Mouse (Mus musculus) WW6 (cell line): ENCODE data around the gene Frem2.

ENCODE experiments used
- DNase-seq: peaks from one replicate; pipeline ENCODE4 v3.0.0-alpha.2; 2013; ENCODE audit warnings: low read depth, low spot score

The Frem2 gene

DNA sequence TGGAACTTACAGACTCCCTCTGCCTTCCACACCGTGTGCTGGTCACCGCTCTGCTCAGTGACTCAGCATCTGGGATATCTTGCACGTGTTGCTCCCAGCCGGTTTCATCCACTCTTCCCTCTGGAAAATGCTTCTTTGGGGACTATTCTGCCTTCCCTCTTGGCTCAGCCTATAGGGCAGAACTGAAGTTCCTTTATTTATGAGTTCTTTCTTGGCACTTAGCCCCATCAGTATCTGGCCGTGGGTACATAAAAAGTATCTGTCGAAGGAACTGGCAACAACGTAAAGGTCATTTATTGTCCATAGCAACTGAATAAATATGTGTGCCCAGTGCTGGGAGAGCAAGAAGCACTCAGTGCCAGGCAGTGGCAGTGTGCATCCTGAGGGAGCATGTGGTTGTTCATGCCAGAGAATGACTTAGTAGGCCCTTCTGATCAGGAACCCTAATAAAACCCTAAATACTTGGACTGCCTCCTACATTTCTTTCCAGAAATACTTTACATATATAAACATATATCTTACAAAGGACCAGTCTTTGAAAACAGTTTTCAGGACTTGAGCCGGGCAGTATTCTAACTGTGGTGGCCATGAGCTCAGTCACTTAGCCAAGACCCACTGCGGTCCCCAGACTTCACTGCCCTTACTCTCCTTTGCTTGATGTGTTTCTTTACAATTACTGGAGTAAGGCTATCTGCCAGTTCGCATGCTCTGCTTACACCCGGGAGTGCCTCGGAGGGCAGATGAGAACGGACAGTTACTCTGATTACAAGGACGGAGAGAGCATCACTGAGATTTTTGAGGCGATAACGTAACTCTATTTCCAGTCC lies 99.6 kb downstream of the Frem2 start:
- no peak for DNase-seq

DNA sequence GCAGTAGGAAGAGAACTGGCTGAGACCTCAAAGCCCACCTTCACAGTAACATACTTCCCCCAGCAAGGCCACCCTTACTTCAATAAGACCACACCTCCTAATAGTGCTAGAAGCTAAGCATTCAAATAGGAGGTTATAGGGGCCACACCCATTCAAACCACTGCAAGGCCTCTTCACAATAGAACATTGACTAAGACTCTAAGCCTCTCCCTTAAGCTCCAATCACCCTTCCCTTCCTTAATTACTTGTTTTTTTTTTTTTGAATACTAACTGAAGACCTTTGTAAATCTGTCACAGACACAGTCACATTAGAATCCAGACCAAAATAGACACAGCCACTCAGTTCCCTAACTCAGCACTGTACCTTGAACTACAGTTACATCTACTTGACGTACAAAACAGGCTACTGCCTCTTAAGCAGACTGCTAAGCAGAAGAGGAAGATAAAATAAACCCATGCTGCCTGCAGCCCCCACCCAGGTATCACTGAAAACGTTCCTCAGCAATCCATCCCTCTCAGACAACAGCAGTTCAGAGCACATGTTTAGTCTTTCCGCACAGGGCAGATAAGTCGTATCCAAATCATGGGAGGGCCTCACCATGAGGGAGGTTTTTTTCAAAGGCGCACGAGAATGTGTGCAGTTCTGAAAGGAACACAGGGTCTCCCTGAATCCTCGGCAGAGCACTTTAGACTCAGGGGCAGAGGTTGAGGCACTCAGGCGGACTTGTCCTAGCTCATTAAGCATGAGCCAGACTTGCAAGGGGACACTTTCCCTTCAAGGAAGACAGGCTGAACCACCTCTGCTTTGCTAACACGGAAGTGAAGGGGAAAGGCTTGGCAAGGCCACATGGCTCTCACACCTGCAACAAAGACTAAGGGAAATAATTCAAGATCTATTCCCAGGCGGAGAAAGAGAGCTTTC lies 101.9 kb downstream of the Frem2 start:
- no peak for DNase-seq

DNA sequence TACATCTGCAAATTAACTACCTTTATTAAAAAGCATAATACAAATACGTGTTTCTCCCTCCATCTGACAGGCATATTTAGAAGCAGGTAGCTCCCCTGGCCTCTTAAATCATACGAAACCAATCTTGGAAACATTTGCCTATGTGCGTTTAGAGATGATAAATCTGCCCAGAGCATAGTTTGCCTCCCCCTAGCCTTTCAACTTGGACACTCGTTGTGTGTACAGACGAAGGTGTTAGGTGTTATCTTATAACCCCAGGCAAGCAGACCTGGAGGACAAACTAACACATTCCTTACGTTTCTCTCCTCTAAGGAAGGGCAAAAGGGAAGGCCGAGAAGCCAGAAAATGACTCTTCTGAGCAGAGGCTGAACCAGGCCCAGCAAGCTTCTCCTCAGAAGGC lies 104.5 kb downstream of the Frem2 start:
- no peak for DNase-seq

DNA sequence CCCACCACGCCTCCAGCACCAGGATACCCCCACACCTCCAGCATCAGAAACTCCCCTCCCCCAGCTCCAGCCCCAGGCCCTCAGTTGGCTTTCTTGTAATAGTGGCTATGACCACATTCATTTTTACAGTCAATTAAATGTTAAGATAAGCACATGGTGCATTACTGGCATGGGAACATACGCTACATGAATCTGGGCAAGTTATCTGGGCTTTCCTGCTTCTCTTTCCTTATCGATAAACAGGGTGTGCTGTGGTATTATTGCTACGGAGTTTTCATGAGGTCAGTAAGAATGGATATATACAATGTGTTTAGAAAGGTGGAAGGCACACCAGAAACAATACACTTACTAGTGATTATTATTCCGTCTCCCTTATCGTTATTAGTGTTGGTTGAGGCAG lies 125.1 kb downstream of the Frem2 start:
- DNase-seq = no peak

DNA sequence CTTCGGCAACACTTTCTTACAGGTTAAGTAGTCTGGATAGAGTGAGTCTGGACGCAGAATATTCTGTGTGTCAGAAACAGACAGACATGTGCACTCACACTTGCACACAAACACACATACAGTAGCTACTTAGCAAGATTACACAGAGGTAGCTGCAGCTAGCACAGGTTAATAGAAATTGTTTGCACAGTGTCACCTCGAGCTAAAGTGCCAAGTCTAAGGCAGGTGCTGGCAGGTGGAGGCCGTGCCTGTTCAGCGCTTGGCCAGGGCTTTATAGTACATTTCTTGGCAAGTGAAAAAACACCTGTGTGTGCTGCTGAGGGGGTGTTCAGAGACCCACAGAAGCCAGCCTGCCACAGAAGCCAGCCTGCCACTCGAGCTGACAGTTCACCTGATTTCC lies 126.8 kb downstream of the Frem2 start:
- DNase-seq = no peak

DNA sequence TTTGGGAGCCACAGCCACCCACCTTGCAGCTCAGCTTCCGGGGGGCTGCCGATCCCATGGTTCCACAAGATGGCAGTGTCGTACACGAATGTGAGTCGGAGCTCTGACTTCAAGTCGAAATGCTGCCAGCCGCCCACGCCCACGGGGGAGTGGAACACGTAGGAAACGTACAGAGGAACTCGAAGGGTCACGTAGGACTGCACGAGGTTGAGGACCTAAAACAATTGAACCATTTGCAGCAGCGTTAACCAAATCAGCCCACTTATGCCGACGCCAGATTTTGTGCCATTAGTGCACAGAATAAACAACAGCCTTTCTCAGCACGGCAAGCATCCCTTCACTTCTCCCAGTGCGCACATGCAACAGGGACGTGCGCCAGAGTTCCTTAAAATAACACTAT lies 131.4 kb downstream of the Frem2 start:
- peak; percentile 31 for DNase-seq

DNA sequence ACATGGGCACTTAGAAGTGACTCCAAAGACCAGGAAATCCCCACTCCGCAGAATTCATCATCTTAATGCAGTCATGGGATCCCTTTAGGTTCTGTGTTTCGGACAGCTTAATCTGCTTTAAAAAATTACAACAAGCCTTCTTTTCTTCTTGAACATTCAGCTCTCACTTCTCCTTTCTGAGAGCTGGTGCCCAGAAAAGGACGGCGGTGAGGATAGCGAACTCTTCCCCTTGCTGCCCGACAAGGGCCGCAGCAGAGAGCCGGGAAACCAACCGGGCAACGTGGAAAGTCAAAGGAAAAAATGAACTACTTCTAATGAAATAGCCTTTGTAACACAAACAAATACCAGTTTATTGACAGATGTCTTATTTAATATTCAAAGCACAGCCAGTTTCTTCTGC lies 134.4 kb downstream of the Frem2 start:
- DNase-seq = no peak

DNA sequence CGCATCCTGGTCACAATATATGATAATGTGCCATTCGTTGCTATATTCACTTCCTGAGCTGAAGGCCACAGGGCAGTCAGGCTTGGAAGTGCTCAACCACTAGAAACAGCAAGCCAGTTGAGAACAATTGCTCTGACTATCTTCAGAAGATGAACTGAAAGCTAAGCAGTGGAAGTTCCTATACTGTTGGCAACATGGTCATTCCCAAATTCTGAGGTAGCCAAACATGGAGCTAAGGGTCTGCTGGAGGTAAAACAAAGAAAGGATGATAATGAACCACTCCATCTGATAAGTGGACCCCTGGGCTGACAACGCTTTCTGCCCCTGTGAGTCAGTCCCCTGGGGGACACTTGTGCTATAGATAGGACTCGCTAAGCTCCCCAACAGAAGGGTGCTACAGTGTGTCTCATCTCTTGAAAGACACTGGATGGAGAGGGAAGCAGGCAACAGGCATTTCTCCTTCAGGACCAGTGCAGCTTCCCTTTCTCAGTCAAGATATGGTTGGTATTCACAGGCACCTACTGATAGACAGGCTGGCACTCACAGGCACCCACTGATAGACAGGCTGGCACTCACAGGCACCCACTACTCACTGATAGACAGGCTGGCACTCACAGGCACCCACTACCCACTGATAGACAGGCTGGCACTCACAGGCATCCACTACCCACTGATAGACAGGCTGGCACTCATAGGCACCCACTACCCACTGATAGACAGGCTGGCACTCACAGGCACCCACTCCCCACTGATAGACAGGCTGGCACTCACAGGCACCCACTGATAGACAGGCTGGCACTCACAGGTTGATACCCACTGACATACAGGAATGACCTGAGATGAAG lies 142.7 kb downstream of the Frem2 start:
- no peak for DNase-seq

DNA sequence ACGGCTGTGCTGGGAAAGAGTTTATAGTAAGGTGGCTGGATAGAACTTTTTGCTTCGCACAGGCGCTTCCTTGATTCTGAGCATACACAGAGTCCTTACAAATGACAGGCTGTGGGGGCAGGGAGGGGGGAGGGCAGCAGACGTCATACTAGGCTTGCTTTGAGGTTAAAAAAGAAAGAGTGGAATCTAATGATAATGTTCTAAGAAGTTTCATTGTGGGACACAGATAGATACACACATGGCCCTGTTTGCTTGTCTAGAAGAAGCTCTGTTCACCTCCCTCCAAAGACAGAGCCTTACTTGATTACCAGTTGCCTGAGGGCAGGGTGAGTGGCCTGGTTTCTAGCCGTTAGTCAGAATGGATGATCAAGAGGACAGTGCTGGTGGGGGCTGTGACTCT lies 144.1 kb downstream of the Frem2 start:
- DNase-seq = no peak

DNA sequence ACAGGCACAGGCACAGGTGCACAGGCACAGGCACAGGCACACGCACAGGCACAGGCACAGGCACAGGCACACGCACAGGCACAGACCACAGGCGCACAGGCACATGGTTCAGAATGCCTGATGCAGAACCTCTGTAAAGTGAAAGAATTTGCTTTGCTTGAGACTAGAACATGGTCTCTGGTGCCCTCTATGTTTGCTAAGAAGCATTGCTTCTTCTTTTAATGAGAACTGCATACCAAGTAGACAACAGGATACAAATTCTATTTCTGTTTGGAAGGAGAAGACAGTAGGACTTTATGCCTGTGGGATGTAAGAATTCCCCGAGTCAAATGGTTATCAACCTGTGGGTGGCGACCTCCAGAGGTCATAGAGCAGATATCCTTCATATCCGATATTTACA lies 154.7 kb downstream of the Frem2 start:
- no peak for DNase-seq

DNA sequence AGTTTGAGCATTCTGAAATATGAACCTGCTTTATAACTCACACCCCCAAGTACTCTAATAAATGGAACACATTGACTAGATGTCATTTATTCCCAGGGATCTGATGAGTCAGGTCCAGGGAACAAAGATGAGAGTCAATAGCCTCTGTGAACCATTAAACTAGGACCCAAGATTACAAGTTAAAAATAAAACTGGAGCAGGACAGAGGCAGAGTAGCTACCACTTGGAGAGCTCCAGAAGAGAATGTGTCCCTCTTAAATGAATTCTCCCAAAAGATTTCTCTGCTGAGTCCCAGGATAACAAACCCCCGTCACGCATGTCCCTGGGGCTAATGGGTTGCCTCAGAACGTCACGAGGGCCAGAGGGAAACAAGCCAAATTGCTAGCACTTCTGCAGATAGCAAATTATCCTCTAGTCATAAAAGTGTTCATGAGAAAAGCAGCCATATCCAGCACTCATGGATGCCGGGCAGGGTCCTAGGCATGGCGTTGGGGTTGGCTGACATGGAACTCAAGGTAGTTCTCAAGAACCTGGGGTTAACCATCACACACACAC lies 158.7 kb downstream of the Frem2 start:
- no peak for DNase-seq

DNA sequence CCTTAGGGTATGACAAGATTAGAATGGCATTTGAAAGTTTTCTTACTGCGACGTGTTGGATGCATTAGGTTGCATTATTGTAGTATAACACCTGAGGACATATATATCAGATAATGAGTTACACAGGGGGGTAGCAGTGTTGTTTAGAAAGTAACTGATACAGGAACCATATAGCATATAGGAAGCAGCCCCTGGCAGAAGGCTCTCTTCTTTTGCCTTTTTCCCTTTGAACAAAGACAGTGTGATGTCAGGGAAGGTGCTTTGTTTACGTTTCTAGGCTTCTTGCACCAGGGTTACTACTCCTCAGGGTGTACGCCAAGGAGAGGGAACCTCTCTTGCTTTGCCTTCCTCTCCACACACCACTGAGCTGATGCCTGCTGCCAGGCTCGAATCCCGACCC lies 168.8 kb downstream of the Frem2 start, which contains the start of gene Stoml3:
TSS of gene Stoml3 (plus strand) at position 301 of the 400 bp plus-strand sequence.
- no peak for DNase-seq

DNA sequence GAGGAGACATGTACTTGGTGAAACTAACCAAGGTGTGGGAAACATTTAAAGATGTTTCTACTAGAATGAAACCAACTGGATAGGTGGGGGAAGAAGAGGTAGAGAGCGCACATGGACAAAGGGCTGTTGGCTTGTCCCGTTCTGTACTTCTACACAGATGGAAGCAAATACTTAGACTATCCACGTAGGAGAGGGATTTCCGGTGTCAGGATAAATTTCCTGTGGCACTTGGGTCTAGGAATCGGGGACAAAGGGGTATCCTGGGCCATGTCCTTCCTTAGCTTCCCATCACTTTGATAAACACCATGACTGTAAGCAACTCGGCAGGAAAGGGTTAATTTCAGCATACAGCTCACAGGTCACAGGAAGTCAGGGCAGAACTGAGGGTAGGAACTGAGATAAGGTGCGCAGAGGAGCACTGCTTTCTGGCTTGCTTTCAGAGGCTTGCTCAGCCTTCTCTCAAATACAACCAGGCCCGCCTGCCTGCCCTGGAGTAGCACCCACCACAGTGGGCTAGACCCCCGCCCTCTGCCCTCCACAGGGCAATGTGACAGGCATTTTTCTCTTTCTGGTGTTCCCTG lies 170.1 kb downstream of the Frem2 start:
- no peak for DNase-seq

DNA sequence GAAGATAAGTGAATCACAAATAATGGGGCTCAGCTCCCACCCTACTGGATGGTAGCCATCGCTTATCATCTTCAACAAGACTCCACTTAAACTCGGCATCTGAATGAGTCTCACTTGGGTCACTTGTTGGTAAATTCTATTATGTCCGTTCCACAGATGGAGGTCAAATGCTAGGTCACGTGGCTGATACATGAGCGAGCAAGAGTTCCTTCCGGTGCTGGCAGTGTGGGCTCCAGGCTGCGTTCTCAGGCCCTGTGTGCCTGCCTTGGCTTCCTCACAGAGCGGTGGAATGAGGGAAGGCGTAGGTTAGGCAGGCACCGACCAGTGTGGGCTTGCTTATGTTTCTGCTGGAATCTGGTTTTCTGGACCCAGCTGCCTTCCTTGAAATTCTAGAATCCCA lies 170.6 kb downstream of the Frem2 start:
- no peak for DNase-seq

DNA sequence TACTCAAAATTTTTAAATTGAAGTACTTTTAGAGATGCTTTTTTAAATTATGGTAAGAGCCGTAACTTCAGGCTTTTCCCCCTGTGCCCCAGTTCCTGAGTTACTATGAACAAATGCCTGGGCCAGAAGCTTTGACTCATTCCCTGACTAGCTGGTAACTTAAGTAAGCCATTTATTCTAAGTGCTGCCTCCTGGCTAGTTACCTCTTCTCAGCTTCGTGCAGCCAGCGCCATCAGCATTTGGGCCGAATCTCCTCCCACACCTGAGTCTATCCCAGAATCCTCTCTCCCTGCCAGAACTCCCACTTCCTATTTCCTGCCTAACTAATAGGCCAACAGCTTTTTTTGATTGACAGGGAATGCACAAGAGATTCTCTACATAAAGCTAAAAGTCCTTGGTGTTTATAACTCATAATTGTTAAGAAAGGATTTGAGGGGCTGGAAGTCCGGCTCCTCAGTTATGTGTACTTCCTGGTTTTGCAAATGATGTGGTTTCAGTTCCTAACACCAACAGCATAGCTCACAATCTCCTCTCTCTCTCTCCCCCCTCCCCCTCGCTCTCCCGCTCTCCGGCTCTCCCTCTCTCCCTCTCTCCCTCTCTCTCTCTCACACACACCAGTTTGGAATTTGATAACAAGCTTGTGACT lies 173.6 kb downstream of the Frem2 start:
- no peak for DNase-seq

DNA sequence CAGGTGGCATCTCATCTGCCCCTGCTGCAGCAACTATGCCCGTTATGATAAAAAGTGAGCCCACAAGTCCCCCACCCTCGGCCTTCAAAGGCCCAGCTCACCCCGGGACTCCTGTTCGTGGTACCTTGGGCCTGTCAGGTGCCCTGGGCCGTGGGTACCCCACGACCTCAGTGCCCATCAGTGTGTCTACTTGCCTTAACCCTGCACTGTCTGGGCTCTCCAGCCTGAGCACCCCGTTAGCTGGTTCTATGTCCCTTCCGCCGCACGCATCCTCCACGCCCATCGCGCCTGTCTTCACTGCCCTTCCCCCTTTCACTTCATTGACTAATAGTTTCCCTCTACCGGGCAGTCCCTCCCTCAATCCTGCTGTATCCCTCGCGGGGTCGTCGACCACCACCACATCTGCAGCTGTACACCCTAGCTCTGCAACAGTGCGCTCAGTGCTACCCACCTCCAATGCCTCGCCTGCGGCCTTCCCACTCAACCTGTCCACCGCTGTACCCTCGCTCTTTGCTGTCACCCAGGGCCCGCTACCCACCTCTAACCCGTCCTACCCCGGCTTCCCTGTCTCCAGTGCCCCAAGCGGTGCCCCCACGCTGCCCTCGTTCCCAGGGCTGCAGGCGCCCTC lies 178.6 kb downstream of the Frem2 start:
- DNase-seq = no peak

DNA sequence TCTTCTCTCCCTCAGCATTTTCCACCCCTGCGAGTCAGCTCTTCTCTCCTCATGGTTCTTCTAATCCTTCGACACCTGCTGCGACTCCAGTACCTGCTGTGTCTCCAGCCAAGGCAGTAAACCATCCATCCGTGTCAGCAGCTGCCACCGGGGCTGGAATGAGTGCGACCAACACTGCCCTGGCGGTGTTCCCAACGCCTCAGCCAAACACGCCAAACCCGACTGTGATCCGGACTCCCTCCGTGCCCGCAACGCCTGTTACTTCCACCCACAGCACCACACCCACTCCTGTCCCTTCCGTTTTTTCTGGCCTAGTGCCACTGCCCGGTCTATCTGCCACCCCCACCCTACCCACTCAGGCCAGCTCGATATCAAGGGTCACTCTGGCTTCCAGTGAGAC lies 179.7 kb downstream of the Frem2 start:
- DNase-seq = no peak

DNA sequence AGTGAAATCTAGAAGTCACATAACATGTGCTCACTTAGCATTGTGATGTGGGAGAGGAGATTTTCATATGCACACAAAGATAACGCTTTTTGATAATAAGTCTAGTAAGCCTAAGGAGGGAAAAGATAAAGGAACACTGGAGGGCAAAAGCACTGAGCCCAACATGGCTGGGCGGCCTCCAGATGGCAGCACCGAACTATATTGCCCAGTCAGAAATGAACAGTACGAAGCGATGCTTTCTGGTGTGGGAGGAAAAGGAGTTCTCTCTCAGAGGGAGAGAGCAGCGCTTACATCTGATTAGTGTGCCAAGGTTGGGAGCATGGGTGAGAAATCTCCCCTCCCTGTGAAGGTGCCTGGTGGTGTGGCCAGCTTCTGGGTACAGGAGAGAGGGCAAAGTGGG lies 181.3 kb downstream of the Frem2 start:
- DNase-seq = no peak

DNA sequence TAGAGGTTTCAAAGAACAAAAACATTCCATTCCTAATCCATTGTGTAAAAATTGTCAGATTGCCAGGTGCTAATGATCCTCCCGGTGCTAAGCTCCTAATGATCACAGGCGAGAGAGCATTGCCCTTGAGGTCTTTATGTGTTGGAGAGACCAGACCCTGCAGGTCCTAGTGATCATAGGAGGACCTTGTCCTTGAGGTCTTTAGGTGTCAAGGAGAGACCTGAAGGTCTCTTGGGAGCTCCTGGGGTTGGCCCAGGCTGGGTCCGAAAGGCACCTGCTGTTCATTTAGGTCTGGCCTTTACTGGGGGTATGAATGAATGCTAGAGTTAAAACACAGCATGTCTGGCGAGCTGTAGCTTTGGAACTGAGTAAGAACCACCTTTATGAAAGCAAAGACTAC lies 183.0 kb downstream of the Frem2 start:
- no peak for DNase-seq

DNA sequence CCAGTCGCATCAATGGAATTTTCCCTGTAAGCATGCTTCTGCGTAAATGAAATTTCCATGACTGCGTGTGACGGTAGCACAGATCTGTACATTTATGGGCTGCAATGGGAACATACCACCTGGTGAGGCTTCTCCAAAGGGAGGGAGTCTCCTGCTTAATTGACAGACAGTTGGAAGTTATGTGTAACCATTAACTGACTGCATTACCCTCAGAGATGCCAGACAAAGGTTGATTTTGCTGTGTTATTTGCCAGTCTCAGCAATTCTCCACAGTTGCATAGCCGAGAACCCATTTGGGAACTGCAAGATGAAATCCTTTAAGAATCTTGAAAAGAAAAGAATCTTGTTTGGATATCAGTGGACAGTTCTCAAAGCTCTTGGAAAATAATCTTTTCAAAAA lies 185.1 kb downstream of the Frem2 start:
- DNase-seq = no peak
